Mouse (Mus musculus) urinary bladder, adult 18-20 months (tissue): ENCODE results near the gene Hist1h2bc.

Source experiments
- DNase-seq, 2 experiments: peaks; one replicate each; pipeline ENCODE4 v3.0.0; 2022; ENCODE audit warnings: low spot score in 2 of 2, mixed read lengths in 2 of 2

Hist1h2bc gene

GRCm38 (mm10) chr13:23737091-23737490, 53.1 kb downstream of the Hist1h2bc start:
- DNase-seq: no peak

- no peak for DNase-seq
Measured at GRCm38 (mm10) chr13:23738041-23738440, 54.0 kb downstream of the Hist1h2bc start.

GRCm38 (mm10) chr13:23738677-23739068, 54.7 kb downstream of the Hist1h2bc start, which contains the start of gene Hist1h1c:
TSS of gene Hist1h1c (plus strand) at chr13:23738808.
- DNase-seq: peak; percentile 84 to 91

GRCm38 (mm10) chr13:23739069-23739921, 55.3 kb downstream of the Hist1h2bc start:
- DNase-seq: peak; percentile 79 to 95

- DNase-seq: no peak
Measured at GRCm38 (mm10) chr13:23739922-23740252, 55.9 kb downstream of the Hist1h2bc start.

- no peak for DNase-seq
Measured at GRCm38 (mm10) chr13:23740256-23740840, 56.3 kb downstream of the Hist1h2bc start.

- DNase-seq: no peak
Measured at GRCm38 (mm10) chr13:23740910-23741309, 56.9 kb downstream of the Hist1h2bc start.

- no peak for DNase-seq
Measured at GRCm38 (mm10) chr13:23742007-23742406, 58.0 kb downstream of the Hist1h2bc start.
